Mouse (Mus musculus): Measurements from ENCODE around the gene Rnase2b. TPM values are rescaled to one million over a fixed set of nuclear protein-coding genes. Genes with fewer than 3 reads are reported as not detected.

The Rnase2b gene
- polyA plus RNA-seq (2017; shearing (Covaris generic)): not detected

GRCm38 (mm10) chr14:51161976-51162375 lies at the start of gene Rnase2b:
Gene Rnase2b, plus strand, starts transcription at chr14:51162260.

GRCm38 (mm10) chr14:51113916-51114560 lies 48.0 kb upstream of the Rnase2b start, which contains the start of gene Eddm3b:
Gene Eddm3b, plus strand, starts transcription at chr14:51114426.

GRCm38 (mm10) chr14:51146685-51147084 lies 15.4 kb upstream of the Rnase2b start, which contains the start of gene Rnase1:
Gene Rnase1, minus strand, starts transcription at chr14:51146785.

GRCm38 (mm10) chr14:51199098-51200023 lies 37.3 kb downstream of the Rnase2b start, which contains the start of gene Ang2:
Gene Ang2, minus strand, starts transcription at chr14:51199148.

GRCm38 (mm10) chr14:51203115-51203514 lies 41.1 kb downstream of the Rnase2b start, which contains the start of gene Ear14:
Gene Ear14, plus strand, starts transcription at chr14:51203391.

Other genes starting within 250 kb of the Rnase2b start
- 94.6 TPM for gene Osgep, start 237.4 kb upstream of the Rnase2b start, polyA plus RNA-seq (2017; shearing (Covaris generic))
- gene Apex1, start 237.3 kb upstream of the Rnase2b start, polyA plus RNA-seq (2017; shearing (Covaris generic)): 66.3 TPM
- 8.1 TPM for gene Pip4p1, start 231.4 kb upstream of the Rnase2b start, polyA plus RNA-seq (2017; shearing (Covaris generic))
- gene Pnp, start 231.2 kb upstream of the Rnase2b start, polyA plus RNA-seq (2017; shearing (Covaris generic)): 80.7 TPM
- not detected for gene Gm49342, start 217.7 kb upstream of the Rnase2b start, polyA plus RNA-seq (2017; shearing (Covaris generic))
- gene Pnp2, start 206.3 kb upstream of the Rnase2b start, polyA plus RNA-seq (2017; shearing (Covaris generic)): 0.83 TPM
- not detected for gene Rnase10, start 154.5 kb upstream of the Rnase2b start, polyA plus RNA-seq (2017; shearing (Covaris generic))
- gene Rnase9, start 120.4 kb upstream of the Rnase2b start, polyA plus RNA-seq (2017; shearing (Covaris generic)): not detected
- gene Rnase11, start 112.1 kb upstream of the Rnase2b start, polyA plus RNA-seq (2017; shearing (Covaris generic)): not detected
- not detected for gene Rnase12, start 104.6 kb upstream of the Rnase2b start, polyA plus RNA-seq (2017; shearing (Covaris generic))
- gene Olfr750, start 87.8 kb upstream of the Rnase2b start, polyA plus RNA-seq (2017; shearing (Covaris generic)): not detected
- gene Rnase4, start 71.2 kb upstream of the Rnase2b start, polyA plus RNA-seq (2017; shearing (Covaris generic)): 22.8 TPM
- gene Ang, start 71.1 kb upstream of the Rnase2b start, polyA plus RNA-seq (2017; shearing (Covaris generic)): 4.4 TPM
- gene Eddm3b, start 47.8 kb upstream of the Rnase2b start, polyA plus RNA-seq (2017; shearing (Covaris generic)): not detected
- 1.2 TPM for gene Rnase6, start 38.4 kb upstream of the Rnase2b start, polyA plus RNA-seq (2017; shearing (Covaris generic))
- not detected for gene Rnase1, start 15.5 kb upstream of the Rnase2b start, polyA plus RNA-seq (2017; shearing (Covaris generic))
- not detected for gene Ang2, start 36.9 kb downstream of the Rnase2b start, polyA plus RNA-seq (2017; shearing (Covaris generic))
- gene Ear14, start 41.1 kb downstream of the Rnase2b start, polyA plus RNA-seq (2017; shearing (Covaris generic)): not detected
- not detected for gene Rnase2a, start 93.9 kb downstream of the Rnase2b start, polyA plus RNA-seq (2017; shearing (Covaris generic))
- not detected for gene Gm7247, start 199.5 kb downstream of the Rnase2b start, polyA plus RNA-seq (2017; shearing (Covaris generic))
- gene Vmn2r88, start 248.6 kb downstream of the Rnase2b start, polyA plus RNA-seq (2017; shearing (Covaris generic)): not detected